Mouse (Mus musculus) neural tube, embryonic 11.5 days (tissue): ENCODE data around the gene Lrrc46. TPM values are rescaled to one million over a fixed set of nuclear protein-coding genes. Genes with fewer than 3 reads are reported as not detected.

Experiments
- ATAC-seq: fragments of 200-750 bp; cut with Nextera tagmentation; 2 replicates; pipeline ENCODE4 v1.8.0; 2017; ENCODE audit warnings: moderate number of reproducible peaks, mild to moderate bottlenecking, moderate TSS enrichment, moderate library complexity; ENCODE audit not compliant: insufficient read depth, low FRiP score, low TSS enrichment
- DNase-seq: peaks from one replicate; pipeline ENCODE4 v3.0.0-alpha.2; 2015; ENCODE audit warnings: low spot score
- H3K27ac ChIP-seq: fragments of 300-500 bp; sonication (generic); 2 replicates; pipeline ENCODE4 v1.5.1; 2014; ENCODE audit warnings: low read depth, mild to moderate bottlenecking, low read length
- H3K27me3 ChIP-seq: fragments of 300-500 bp; sonication (generic); 2 replicates; pipeline ENCODE4 v1.6.1; 2014; ENCODE audit warnings: mild to moderate bottlenecking, low read length, mixed read lengths; ENCODE audit not compliant: control insufficient read depth, insufficient read depth
- H3K36me3 ChIP-seq: fragments of 300-500 bp; sonication (generic); 2 replicates; pipeline ENCODE4 v1.6.1; 2014; ENCODE audit warnings: mild to moderate bottlenecking, low read length, moderate library complexity, mixed read lengths; ENCODE audit not compliant: control insufficient read depth, insufficient read depth
- H3K4me1 ChIP-seq: fragments of 300-500 bp; sonication (generic); 2 replicates; pipeline ENCODE4 v1.6.1; 2014; ENCODE audit warnings: low read length, mixed read lengths; ENCODE audit not compliant: control insufficient read depth, insufficient read depth
- H3K4me2 ChIP-seq: fragments of 300-500 bp; sonication (generic); 2 replicates; pipeline ENCODE4 v1.6.1; 2014; ENCODE audit warnings: low read depth, mild to moderate bottlenecking, moderate library complexity
- H3K4me3 ChIP-seq: fragments of 300-500 bp; sonication (generic); 2 replicates; pipeline ENCODE4 v1.5.1; 2014; ENCODE audit warnings: low read depth, low read length
- H3K9ac ChIP-seq: fragments of 300-500 bp; sonication (generic); 2 replicates; pipeline ENCODE4 v1.6.1; 2014; ENCODE audit warnings: mild to moderate bottlenecking, low read length
- H3K9me3 ChIP-seq: fragments of 300-500 bp; sonication (generic); 2 replicates; pipeline ENCODE4 v1.6.1; 2016; ENCODE audit warnings: low read length; ENCODE audit not compliant: control insufficient read depth
- WGBS: fragments of 180-500 bp; shearing (Covaris S2); extraction: QIAGEN DNeasy Blood & Tissue Kit; methylation state at CpG from one replicate; pipeline ENCODE4 v1.1.7; 2014; 5-methylcytosine and 5-hydroxymethylcytosine counted together
- polyA plus RNA-seq: library from polyadenylated mRNA; unstranded; fragments of >200 nt; fragmentation: Nextera tagmentation; extraction: Ambion mirVana; gene quantifications from 2 replicates; pipeline ENCODE4 v1.2.1, GENCODE M21; 2014

Lrrc46 gene
- 2.7 and 3.1 TPM in 2 replicates for polyA plus RNA-seq

- DNase-seq (peak; percentile 96), ATAC-seq (peak; percentile 73)
- Histone ChIP-seq H3K4me3 (peak within 1 kb of the TSS; percentile 79), H3K9ac (peak within 1 kb of the TSS; percentile 82), H3K27me3 (no peaks in the 10 kb centered on the region), H3K36me3 (peaks cover 3% of the 10 kb centered on the region; the same call in 1 of the 2 replicates), H3K9me3 (no peaks in the 10 kb centered on the region), H3K27ac (peak within 1 kb of the TSS; percentile 80), H3K4me1 (peaks cover 4% of the 10 kb centered on the region; the same call in 1 of the 2 replicates), H3K4me2 (peak within 1 kb of the TSS; percentile 67)
- 1% methylated on average over 46 of the region's 48 CpGs for WGBS
Measured at GRCm38 (mm10) chr11:97041022-97041899, at the start of gene Lrrc46, which contains the start of gene Mrpl10. Lrrc46 (minus strand) TSS chr11:97041407. Mrpl10 (plus strand) TSS chr11:97041560.

GRCm38 (mm10) chr11:97086365-97086764 is 45.2 kb upstream of the Lrrc46 start:
- Histone ChIP-seq H3K9ac (no peak overlapping the region), H3K4me1 (no peaks in the 10 kb centered on the region), H3K9me3 (0 out of 2 replicates have a peak, but pooled peaks cover 5% of the 10 kb centered on the region), H3K36me3 (no peaks in the 10 kb centered on the region), H3K4me3 (no peak overlapping the region), H3K27ac (no peak overlapping the region), H3K27me3 (no peaks in the 10 kb centered on the region), H3K4me2 (no peak overlapping the region)
- WGBS = 77% methylated on average over 6 of the region's 6 CpGs
- no peak for ATAC-seq
- DNase-seq = no peak

- no peak for ATAC-seq
- Histone ChIP-seq H3K4me1 (no peaks in the 10 kb centered on the region), H3K9me3 (0 out of 2 replicates have a peak, but pooled peaks cover 5% of the 10 kb centered on the region), H3K4me3 (no peak overlapping the region), H3K27ac (no peak overlapping the region), H3K4me2 (no peak overlapping the region), H3K9ac (no peak overlapping the region), H3K27me3 (no peaks in the 10 kb centered on the region), H3K36me3 (no peaks in the 10 kb centered on the region)
- DNase-seq = no peak
- WGBS = 87% methylated on average over 15 of the region's 15 CpGs
Measured at GRCm38 (mm10) chr11:97084821-97085505, 43.8 kb upstream of the Lrrc46 start.

GRCm38 (mm10) chr11:97083401-97084140 is 42.4 kb upstream of the Lrrc46 start:
- WGBS = 36% methylated on average over 22 of the region's 22 CpGs
- H3K4me2 ChIP-seq = peak overlapping the region; percentile 19; the same call in 1 of the 2 replicates
- H3K4me1 ChIP-seq = no peaks in the 10 kb centered on the region
- ATAC-seq (no peak), DNase-seq (no peak)
- no peak overlapping the region for H3K9ac ChIP-seq
- H3K36me3 ChIP-seq = no peaks in the 10 kb centered on the region
- H3K9me3 ChIP-seq = 0 out of 2 replicates have a peak, but pooled peaks cover 1% of the 10 kb centered on the region
- H3K4me3 ChIP-seq = no peak overlapping the region
- no peaks in the 10 kb centered on the region for H3K27me3 ChIP-seq
- H3K27ac ChIP-seq = no peak overlapping the region

GRCm38 (mm10) chr11:97082977-97083376 is 41.8 kb upstream of the Lrrc46 start:
- Histone ChIP-seq H3K4me2 (no peak overlapping the region), H3K27me3 (no peaks in the 10 kb centered on the region), H3K4me1 (no peaks in the 10 kb centered on the region), H3K27ac (no peak overlapping the region), H3K9me3 (no peaks in the 10 kb centered on the region), H3K4me3 (no peak overlapping the region), H3K9ac (no peak overlapping the region), H3K36me3 (no peaks in the 10 kb centered on the region)
- no peak for DNase-seq
- 49% methylated on average over 11 of the region's 11 CpGs for WGBS
- no peak for ATAC-seq

- H3K4me3 ChIP-seq = no peak overlapping the region
- DNase-seq = no peak
- H3K27me3 ChIP-seq = no peaks in the 10 kb centered on the region
- no peaks in the 10 kb centered on the region for H3K36me3 ChIP-seq
- WGBS = 53% methylated on average over 9 of the region's 9 CpGs
- no peaks in the 10 kb centered on the region for H3K4me1 ChIP-seq
- no peak overlapping the region for H3K4me2 ChIP-seq
- H3K9me3 ChIP-seq = no peaks in the 10 kb centered on the region
- H3K27ac ChIP-seq = no peak overlapping the region
- ATAC-seq = no peak
- H3K9ac ChIP-seq = no peak overlapping the region
Measured at GRCm38 (mm10) chr11:97080291-97080690, 39.1 kb upstream of the Lrrc46 start.

- Histone ChIP-seq H3K9ac (no peak overlapping the region), H3K4me3 (no peak overlapping the region), H3K36me3 (no peaks in the 10 kb centered on the region), H3K4me2 (no peak overlapping the region), H3K9me3 (no peaks in the 10 kb centered on the region), H3K4me1 (no peaks in the 10 kb centered on the region), H3K27me3 (no peaks in the 10 kb centered on the region), H3K27ac (no peak overlapping the region)
- WGBS = 51% methylated on average over 4 of the region's 4 CpGs
- DNase-seq = no peak
- ATAC-seq = no peak
Measured at GRCm38 (mm10) chr11:97078751-97079150, 37.5 kb upstream of the Lrrc46 start.

- Histone ChIP-seq H3K9me3 (no peaks in the 10 kb centered on the region), H3K36me3 (no peaks in the 10 kb centered on the region), H3K9ac (no peak overlapping the region), H3K4me2 (no peak overlapping the region), H3K4me3 (no peak overlapping the region), H3K27me3 (no peaks in the 10 kb centered on the region), H3K4me1 (no peaks in the 10 kb centered on the region), H3K27ac (no peak overlapping the region)
- no peak for DNase-seq
- WGBS = 69% methylated on average over 8 of the region's 8 CpGs
- no peak for ATAC-seq
Measured at GRCm38 (mm10) chr11:97074235-97074634, 33.0 kb upstream of the Lrrc46 start.
